In genomic region chr3:60563529-60564243, GRCm38 (mm10) we compare ENCODE assay signal across 17 mouse cellular contexts.
A peak's percentile ranks its signal among the peaks of the same experiment; 100 is the strongest.
DNase-seq lines count a peak whose midpoint lies in the region; ATAC-seq and TF ChIP-seq lines count a peak whose summit lies in the region.
"Had no signal": no experiment of that assay in that cellular context is flagged by ENCODE, and none has a peak within 500 bp of the region (broad histone marks: within the 10 kb centered on the region; RNA-seq: fewer than 3 reads in every experiment).

No protein-coding gene starts in this region.

- intact Hi-C loops in heart, postnatal 36 days (cut with DNase I) = no loop called here

- ATAC-seq in heart, embryonic 11.5 days (replicated peaks; ENCODE audit: insufficient number of reproducible peaks, low FRiP score, low TSS enrichment) = no peak
- peak; percentile 45; the same call in 1 of the 2 replicates for ATAC-seq in lung, embryonic 14.5 days (ENCODE audit: insufficient read depth)

- no peaks in the 10 kb centered on the region for H3K36me3 ChIP-seq in heart, embryonic 11.5 days (ENCODE audit: control insufficient read depth, insufficient read depth, low read length)
- no peaks in the 10 kb centered on the region for H3K36me3 ChIP-seq in lung, embryonic 14.5 days (ENCODE audit: insufficient read depth)
- no peaks in the 10 kb centered on the region for H3K36me3 ChIP-seq in limb, embryonic 10.5 days

- H3K27ac ChIP-seq in heart, embryonic 11.5 days (ENCODE audit: low read depth, low read length) = peak overlapping the region; percentile 41; the same call in 1 of the 2 replicates
- H3K27ac ChIP-seq in lung, embryonic 14.5 days (ENCODE audit: low read depth) = no peak overlapping the region
- H3K27ac ChIP-seq in brown adipose tissue, adult 24 weeks (replicated peaks; ENCODE audit: low read depth, low read length) = peak overlapping the region; percentile 3; the same call in 1 of the 2 replicates
- no peak overlapping the region for H3K27ac ChIP-seq in limb, embryonic 10.5 days
- H3K27ac ChIP-seq: liver, embryonic 13.5 days; macrophage had no signal

- no peak for TF ChIP-seq CTCF in lung, embryonic 14.5 days (IDR thresholded peaks at IDR 0.05; ENCODE audit: low read depth)

- no peak overlapping the region for H3K4me3 ChIP-seq in heart, embryonic 11.5 days (ENCODE audit: low read depth, low read length)
- H3K4me3 ChIP-seq in lung, embryonic 14.5 days (ENCODE audit: low read depth, low read length) = no peak overlapping the region
- no peak overlapping the region for H3K4me3 ChIP-seq in brown adipose tissue, adult 24 weeks (ENCODE audit: insufficient read depth, low read depth, low read length)
- no peak overlapping the region for H3K4me3 ChIP-seq in limb, embryonic 10.5 days
- H3K4me3 ChIP-seq: liver, embryonic 13.5 days; myocyte had no signal

- peak overlapping the region; percentile 16; the same call in 1 of the 2 replicates for H3K4me2 ChIP-seq in heart, embryonic 11.5 days
- no peak overlapping the region for H3K4me2 ChIP-seq in lung, embryonic 14.5 days
- H3K4me2 ChIP-seq: liver, embryonic 13.5 days had no signal

- peaks cover 19% of the 10 kb centered on the region for H3K4me1 ChIP-seq in heart, embryonic 11.5 days (ENCODE audit: control insufficient read depth, insufficient read depth, low read length)
- H3K4me1 ChIP-seq in lung, embryonic 14.5 days (ENCODE audit: insufficient read depth) = peaks cover 3% of the 10 kb centered on the region; the same call in 1 of the 2 replicates
- peaks cover 16% of the 10 kb centered on the region for H3K4me1 ChIP-seq in brown adipose tissue, adult 24 weeks (ENCODE audit: control insufficient read depth, insufficient read depth, insufficient read length, low read length)
- H3K4me1 ChIP-seq in limb, embryonic 10.5 days = peaks cover 23% of the 10 kb centered on the region

- peak; percentile 25 to 47 for DNase-seq in cerebellum, postnatal 36 days
- no peak for DNase-seq in cerebellum, adult 11-12 months
- no peak for DNase-seq in heart, postnatal 36 days
- no peak for DNase-seq in lung, embryonic 14.5 days
- no peak for DNase-seq in lung, postnatal 4 days
- DNase-seq in limb, embryonic 10.5 days (ENCODE audit: low spot score) = no peak
- DNase-seq: adrenal gland, adult 2 months; gastrocnemius, postnatal 14 days; heart, postnatal 4 days; kidney, adult 11 months; kidney, postnatal 4 days; liver, embryonic 13.5 days; thymus, postnatal 25 days had no signal

- H3K9ac ChIP-seq in heart, embryonic 11.5 days (ENCODE audit: low read depth, low read length) = no peak overlapping the region
- no peak overlapping the region for H3K9ac ChIP-seq in lung, embryonic 14.5 days
- H3K9ac ChIP-seq: liver, embryonic 13.5 days had no signal

- no peaks in the 10 kb centered on the region for H3K9me3 ChIP-seq in heart, embryonic 11.5 days (replicated peaks; ENCODE audit: control insufficient read depth, low read length)
- no peaks in the 10 kb centered on the region for H3K9me3 ChIP-seq in lung, embryonic 14.5 days (ENCODE audit: low read depth, low read length)
- no peaks in the 10 kb centered on the region for H3K9me3 ChIP-seq in limb, embryonic 10.5 days (replicated peaks)
- H3K9me3 ChIP-seq: liver, embryonic 13.5 days had no signal

- WGBS in heart, embryonic 11.5 days (ENCODE audit: insufficient replicate concordance) = 46% methylated on average over 10 of the region's 10 CpGs
- WGBS in lung, embryonic 14.5 days = 41% methylated on average over 10 of the region's 10 CpGs
- 74% methylated on average over 10 of the region's 10 CpGs for WGBS in limb, embryonic 10.5 days

- H3K27me3 ChIP-seq in heart, embryonic 11.5 days (ENCODE audit: control insufficient read depth, insufficient read depth, low read length) = no peaks in the 10 kb centered on the region
- no peaks in the 10 kb centered on the region for H3K27me3 ChIP-seq in lung, embryonic 14.5 days (ENCODE audit: insufficient read depth, low read length)
- H3K27me3 ChIP-seq in limb, embryonic 10.5 days (ENCODE audit: low read depth, poor library complexity, severe bottlenecking) = no peaks in the 10 kb centered on the region
- H3K27me3 ChIP-seq: liver, embryonic 13.5 days had no signal

Comparison
In these comparisons a context has a peak if more than half of its experiments do, and no peak if none do; other contexts are left out.
1. DNase-seq: peak in cerebellum, postnatal 36 days (2 of 2); none in cerebellum, adult 11-12 months (single experiment), heart, postnatal 36 days (0 of 2), lung, embryonic 14.5 days (single experiment), lung, postnatal 4 days (0 of 2) and limb, embryonic 10.5 days (single experiment).
2. H3K27ac ChIP-seq: peak in heart, embryonic 11.5 days (single experiment) and brown adipose tissue, adult 24 weeks (single experiment); none in lung, embryonic 14.5 days (single experiment) and limb, embryonic 10.5 days (single experiment).